Mouse (Mus musculus) spleen, adult 18-20 months (tissue): ENCODE results near the gene Htatip2.

Experiments
- DNase-seq, 2 experiments: peaks; one replicate each; pipeline ENCODE4 v3.0.0; 2022; ENCODE audit warnings: mixed read lengths in 2 of 2

Htatip2 gene

DNA sequence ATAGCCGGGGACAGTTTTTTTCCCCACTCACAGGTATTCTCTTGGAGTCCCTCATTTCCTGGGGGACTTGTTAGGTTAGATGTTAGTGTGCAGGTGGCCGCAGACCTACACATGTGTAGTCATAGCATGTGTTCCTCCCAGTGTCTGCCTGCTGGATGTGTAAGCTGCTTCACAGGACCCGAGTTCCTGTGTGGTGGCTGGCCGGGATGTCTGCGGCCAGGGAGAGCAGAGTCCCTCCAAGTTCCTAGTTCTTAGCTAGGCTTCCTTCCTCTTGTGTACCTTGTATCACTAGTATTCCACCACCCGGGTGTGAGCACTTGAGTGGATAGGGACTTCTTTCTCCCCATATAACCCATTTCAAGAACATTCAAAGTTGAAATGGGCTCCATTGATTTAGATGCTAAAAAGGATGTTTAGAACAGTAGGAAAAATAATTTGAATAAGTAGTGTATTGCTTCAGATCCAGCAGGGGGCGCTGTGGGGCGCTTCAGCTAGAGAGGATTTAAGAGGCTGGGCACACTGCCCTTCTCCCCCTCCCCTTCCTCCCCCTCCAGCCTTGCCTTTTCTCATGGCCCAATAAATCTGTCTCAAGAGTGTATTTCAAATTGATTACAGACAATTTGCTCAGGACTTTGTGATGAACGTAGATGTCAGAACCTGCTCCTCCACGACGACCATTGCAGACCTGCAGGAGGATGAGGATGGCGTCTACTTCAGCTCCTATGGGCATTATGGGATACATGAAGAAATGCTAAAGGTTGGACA, 27.9 kb downstream of the Htatip2 start:
- peak in 1 of 2 experiments; percentile 56 for DNase-seq

DNA sequence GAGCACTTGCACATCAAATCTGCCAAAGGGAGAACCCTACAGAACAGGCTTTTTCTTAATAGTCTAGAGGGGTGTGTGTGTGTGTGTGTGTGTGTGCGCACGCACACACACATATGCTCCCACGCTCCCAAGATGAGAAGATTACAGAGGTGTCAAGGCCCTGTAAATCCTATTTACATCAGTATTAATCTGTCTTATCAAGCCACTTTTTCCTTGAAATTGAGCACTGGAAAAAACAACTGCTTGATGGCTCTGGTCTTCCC, 28.4 kb downstream of the Htatip2 start:
- no peak for DNase-seq

DNA sequence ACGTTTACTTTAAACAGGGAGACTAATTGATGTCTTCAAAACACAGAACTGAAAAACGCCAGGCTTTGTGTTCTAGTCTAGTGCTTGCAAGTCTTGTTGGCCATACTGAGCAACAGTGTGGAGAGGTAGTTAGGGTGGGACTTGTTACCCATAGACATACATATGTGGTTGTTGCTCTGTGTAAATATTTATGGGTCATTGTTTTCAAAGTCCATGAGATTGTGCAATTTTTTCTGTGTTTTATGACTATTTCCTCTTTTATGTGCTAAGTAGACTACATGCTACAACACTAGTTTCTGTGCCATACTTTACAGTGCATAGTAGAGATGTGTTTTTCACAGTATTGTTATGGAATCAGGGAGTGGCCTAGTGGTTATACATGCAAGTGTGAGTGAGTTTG, 35.4 kb downstream of the Htatip2 start:
- DNase-seq, result no peak

DNA sequence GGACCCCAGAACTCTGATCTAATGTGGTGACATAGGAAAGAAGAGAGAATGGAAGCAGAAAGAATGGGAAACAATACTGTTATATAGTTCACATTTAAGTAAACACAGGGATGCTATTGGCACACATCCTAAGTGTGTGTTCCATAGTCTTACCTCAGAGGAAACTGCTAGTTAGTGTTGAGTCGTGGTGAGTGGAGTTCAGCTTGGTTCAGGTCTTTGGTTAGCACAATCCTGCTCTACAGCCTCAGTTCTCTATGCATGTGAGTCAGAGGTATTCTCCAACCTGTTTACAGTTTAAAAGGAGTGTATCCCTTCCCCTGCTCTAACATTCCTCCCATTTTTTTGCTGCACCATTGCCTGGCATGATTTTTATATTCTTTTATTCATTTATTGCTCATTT, 38.3 kb downstream of the Htatip2 start:
- DNase-seq, result no peak

DNA sequence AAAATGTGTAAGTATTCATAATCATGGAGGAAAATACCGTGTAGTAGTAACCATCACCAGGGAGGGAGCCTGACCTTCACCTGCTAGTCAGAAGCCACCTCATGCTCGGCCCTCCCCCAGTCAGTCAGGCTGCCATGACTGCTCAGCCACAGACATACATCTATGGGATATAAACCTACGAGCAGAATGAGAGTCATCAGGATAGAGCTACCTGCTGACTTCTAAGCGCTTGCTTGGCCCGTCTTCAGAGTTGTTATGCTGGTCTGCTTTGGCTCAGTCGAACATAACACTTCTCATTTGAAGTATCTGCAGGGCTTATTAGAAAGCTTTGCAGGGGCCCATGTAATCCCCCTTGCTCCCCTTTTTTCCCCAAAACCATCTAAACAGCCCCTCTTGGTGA, 44.6 kb downstream of the Htatip2 start:
- no peak for DNase-seq

DNA sequence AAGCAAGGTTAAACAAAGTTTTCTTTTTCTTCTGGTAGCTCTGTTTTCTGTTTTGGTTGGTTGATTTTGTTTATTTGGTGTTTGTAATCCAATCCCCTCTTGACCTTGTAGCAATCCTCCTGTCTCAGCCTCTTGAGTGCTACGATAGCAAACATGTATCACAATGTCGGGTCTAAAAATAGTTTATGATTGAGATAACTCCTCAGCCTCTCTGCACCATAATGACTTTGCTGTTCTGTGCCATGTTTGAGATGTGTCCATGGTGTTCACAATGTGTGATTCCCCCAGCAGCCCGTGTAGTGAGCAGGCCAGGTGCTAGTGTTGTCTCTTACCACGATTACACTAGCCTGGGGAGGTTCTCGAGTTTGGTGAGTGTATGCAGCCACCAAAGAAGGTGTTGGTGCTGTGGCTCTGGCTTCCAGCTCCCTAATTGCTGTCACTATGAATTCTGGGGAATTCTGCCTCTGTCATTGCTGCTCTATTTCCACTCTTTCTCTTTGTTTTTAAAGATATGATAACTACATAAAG, 45.8 kb downstream of the Htatip2 start:
- no peak for DNase-seq

DNA sequence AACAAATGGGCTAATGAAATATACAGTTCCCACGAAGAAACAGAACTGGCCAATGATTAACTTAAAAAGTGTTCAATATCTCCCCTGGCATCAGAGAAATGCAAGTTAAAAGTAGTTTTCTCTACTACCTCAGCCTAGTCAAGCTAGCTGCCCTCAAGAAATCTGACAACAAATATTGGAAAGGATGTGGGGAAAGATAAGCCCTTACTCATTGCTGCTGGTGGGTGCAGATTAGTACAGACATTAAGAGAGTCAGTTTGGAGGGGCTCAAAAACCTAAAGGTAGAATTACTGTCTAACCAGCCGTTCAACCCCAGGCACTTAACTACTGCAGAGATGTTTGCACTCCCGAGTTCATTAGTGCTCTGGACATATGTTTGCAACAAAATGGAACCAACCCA, 46.7 kb downstream of the Htatip2 start:
- DNase-seq, result no peak

DNA sequence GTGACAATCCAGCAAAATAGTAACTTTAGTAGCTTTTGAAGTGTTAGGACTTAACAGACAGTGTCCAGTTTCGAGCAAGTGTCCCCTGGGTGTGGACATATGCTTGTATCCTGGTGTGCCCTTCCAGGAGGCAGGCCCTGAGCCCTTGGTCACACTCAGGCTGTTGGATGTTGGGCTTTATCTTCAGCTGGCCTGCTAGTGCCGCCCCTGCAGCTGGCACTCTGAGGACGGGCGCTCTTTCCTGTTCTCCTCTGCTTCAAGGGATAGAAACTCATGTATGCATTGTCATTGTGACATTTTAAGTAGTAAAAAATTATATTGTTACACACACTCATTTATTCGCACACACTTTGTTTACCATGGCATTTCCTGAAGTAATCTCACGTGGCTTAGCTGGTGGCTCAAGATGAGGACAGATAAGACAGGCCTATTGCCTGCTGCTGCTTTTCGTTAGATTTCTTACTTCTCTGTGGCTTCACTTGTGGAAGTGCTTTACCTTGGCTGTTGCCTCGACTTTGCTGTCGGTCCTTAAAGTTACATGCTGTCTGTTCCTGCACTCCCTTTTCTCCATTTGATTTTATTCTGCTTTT, 48.3 kb downstream of the Htatip2 start:
- no peak for DNase-seq

DNA sequence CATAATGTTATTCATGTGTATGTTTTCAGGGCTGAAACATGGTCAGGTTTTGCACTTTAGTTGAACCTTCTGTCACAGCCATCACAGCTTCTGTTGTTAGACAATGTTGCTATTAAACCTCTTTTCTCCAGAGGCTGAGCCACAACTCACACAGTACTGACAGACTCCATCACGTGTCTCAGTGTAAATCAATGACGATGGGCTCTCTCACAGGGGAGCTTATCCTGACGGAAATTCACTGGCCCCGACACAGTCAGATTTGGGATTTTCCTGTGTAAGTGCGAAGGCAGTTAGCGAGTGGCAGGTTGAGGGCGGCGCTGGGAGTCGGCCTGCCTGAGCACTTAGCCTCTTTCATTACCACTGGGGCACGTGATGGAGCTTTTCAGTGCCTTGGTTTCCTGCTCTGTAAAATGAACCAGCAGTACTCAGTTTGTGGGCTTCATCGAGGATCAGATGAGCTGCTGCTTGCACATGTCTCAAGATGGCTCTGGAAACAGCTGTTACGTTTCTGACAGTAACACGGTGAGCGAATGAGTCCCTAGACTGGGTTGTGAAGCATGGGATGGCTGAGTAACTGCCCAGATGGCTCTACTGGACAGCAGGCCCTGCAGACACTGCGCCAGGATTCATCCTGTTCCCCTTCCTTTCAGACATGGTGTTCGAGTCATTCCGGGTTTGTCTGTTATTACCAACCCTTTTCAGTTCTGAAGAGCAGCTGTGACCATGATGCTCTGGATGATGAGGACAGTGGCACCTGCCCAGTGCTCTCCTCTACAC, 49.1 kb downstream of the Htatip2 start:
- no peak for DNase-seq

DNA sequence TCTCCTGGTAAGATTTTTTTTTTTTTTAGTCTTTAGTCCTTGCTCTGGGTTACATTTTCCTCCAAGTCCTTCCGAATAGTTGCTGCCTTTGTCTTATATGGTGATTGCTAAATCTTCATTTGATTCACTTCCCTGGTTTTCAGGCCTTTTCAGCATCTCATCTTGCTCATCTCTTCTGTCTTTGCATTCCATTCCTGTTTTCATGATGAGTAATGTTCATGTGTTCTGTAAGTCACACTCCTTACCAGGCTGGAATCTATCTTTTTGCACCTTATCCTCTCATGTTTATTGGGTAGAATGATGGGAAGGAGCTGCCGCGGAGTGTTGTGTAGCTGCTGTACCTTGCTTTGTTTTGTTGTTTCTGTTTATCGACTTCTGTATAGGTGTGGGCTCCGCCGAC, 50.2 kb downstream of the Htatip2 start:
- DNase-seq, result no peak

DNA sequence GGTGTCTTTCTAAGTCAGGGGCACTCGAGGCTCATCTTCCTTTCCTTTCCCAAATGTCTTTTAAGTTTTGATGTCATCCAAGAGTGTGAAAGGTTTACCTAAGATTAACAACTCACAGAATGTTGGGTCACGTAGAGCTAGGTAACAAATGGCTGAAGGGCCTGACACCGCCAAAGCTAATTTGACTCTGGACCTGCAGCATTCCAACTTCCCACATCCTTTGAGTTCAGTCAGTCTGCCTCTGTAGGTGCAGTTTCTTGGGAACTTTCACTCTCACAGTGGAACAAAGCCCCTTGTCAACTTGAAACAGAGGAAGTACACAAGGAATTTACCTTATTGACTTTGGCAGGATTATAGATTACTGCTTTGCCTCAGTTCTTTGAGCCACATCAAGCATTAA, 50.6 kb downstream of the Htatip2 start:
- DNase-seq, result no peak

DNA sequence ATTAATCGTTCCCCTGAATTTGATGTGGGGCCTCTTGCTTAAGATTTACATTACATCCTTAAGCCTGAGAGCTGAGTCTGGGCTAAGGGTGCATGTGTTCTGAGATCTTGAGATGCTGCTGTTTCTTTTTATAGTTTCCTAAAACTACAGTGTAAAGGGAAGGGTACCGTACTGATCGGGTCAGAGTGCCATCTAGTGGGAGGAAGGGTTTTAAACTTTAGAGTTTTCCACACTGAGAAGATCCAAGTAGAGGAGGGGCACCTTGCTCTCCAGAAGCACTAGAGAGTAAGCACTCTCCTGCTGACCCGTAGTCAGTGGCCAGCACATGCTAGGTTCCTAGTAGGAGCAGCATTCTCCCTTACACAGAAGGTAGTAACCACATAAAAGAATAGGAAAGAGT, 52.4 kb downstream of the Htatip2 start:
- DNase-seq, result no peak

DNA sequence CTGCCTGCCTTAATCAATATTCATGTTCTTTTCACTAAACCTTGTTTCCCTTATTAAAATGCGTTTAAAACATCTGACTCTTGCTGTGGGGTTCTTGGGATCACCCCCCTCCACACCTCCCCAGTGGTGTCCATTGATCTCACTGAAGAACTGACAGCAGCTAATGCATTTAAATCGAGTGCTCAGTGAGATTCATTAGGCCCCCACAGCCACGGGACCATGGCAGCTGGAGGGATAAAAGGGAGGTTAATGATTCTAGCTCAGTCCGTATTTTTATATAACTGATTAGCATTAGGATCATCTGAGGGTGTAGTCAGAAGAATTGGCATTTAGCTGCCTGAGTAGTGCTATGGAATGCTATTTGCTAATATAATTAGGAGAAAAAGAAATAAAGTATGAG, 60.5 kb downstream of the Htatip2 start:
- no peak for DNase-seq

DNA sequence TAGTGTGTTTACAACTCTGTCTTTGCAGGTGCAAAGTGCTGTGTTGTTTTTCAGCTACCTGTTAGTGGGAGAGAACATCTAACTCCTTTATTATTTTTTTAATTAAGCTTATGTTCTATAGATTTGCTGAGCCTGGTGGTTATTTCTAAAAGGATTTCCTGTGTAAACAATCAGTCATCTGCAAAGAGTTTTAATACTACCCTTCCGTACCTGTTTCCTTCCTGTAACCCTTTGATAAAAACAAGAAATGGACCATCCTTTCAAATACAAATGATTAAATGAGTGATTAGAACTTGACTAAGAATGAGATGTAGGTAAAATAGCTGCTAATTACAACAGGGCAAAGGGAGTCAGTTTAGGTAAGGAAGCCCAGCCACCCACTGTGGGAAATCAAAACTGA, 62.5 kb downstream of the Htatip2 start:
- DNase-seq, result no peak

DNA sequence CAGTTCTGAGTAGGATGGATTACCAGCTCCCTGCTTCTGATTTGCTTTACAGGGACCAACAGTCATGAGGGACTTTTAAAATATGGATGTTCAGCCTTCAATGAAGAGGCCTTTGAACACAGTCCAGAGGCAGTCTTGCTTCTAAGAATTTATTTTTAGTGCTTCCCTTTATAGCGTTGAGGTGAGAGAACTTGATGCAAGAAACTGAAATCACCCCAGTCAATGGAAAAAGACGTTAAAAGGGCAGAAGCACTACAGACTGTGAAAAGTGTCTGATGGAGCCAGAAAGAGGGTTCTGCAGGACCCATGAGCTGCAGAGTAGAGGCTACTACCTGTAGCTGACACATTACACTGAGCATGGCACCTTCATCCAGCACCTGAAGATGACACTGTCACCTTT, 63.1 kb downstream of the Htatip2 start:
- DNase-seq, result no peak
